13 mouse cellular contexts compared by ENCODE assay signal in the genomic region with DNA sequence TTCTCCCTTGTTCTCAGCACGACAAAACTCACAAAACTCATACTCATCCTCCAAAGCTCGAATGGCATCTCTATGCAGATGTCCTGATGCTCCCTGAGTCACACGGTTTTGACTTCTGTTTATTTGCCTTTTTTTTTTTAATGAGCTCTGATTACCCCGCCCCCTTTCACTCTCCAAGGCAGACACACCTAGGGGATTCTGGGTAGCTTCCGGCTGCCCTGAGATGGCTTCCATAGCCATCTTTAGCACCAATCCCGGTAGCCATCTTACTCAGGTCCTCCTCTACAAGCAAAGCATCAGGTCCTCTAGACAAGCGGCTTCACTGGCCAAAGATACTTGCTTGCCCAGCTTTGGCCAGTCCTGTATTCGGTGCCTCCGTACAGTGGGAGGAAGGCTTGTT. TPM values are rescaled to one million over a fixed set of nuclear protein-coding genes. Genes with fewer than 3 reads are reported as not detected.
A peak's percentile ranks its signal among the peaks of the same experiment; 100 is the strongest.
DNase-seq lines count a peak whose midpoint lies in the region; ATAC-seq and TF ChIP-seq lines count a peak whose summit lies in the region.
"Had no signal": no experiment of that assay in that cellular context is flagged by ENCODE, and none has a peak within 500 bp of the region (broad histone marks: within the 10 kb centered on the region; RNA-seq: fewer than 3 reads in every experiment).

No protein-coding gene starts in this region.

- no peaks in the 10 kb centered on the region for H3K9me3 ChIP-seq in midbrain, embryonic 12.5 days
- no peaks in the 10 kb centered on the region for H3K9me3 ChIP-seq in midbrain, embryonic 11.5 days (ENCODE audit: control insufficient read depth, low read length)
- H3K9me3 ChIP-seq in embryonic facial prominence, embryonic 14.5 days (ENCODE audit: control insufficient read depth, low read length): no peaks in the 10 kb centered on the region
- H3K9me3 ChIP-seq in hindbrain, embryonic 12.5 days (replicated peaks): no peaks in the 10 kb centered on the region
- no peaks in the 10 kb centered on the region for H3K9me3 ChIP-seq in neural tube, embryonic 15.5 days (replicated peaks)
- H3K9me3 ChIP-seq in liver, postnatal 0 days (ENCODE audit: low read length): no peaks in the 10 kb centered on the region
- H3K9me3 ChIP-seq: limb, embryonic 12.5 days had no signal

- no peak for ATAC-seq in midbrain, embryonic 12.5 days (ENCODE audit: low FRiP score, low read depth)
- ATAC-seq in midbrain, embryonic 11.5 days (ENCODE audit: low FRiP score): no peak
- no peak for ATAC-seq in embryonic facial prominence, embryonic 14.5 days (ENCODE audit: low read depth)
- ATAC-seq in hindbrain, embryonic 12.5 days (ENCODE audit: low FRiP score): no peak
- no peak for ATAC-seq in neural tube, embryonic 15.5 days (ENCODE audit: low FRiP score)
- ATAC-seq in liver, postnatal 0 days: no peak
- ATAC-seq: activated CD4-positive, CD25-positive, alpha-beta regulatory T cell, adult 4 months had no signal

- 84% methylated on average over 9 of the region's 9 CpGs for WGBS in midbrain, embryonic 12.5 days
- 85% methylated on average over 9 of the region's 9 CpGs for WGBS in midbrain, embryonic 11.5 days
- 78% methylated on average over 9 of the region's 9 CpGs for WGBS in embryonic facial prominence, embryonic 14.5 days
- WGBS in hindbrain, embryonic 12.5 days: 85% methylated on average over 9 of the region's 9 CpGs
- 79% methylated on average over 9 of the region's 9 CpGs for WGBS in neural tube, embryonic 15.5 days
- WGBS in liver, postnatal 0 days (ENCODE audit: insufficient replicate concordance): 67% methylated on average over 9 of the region's 9 CpGs

- no peak for TF ChIP-seq CTCF in liver, postnatal 0 days (IDR thresholded peaks at IDR 0.05; ENCODE audit: low read depth)

- H3K4me1 ChIP-seq in midbrain, embryonic 12.5 days: peaks cover 68% of the 10 kb centered on the region
- peaks cover 22% of the 10 kb centered on the region for H3K4me1 ChIP-seq in midbrain, embryonic 11.5 days (ENCODE audit: control insufficient read depth, insufficient read depth, low read length)
- H3K4me1 ChIP-seq in embryonic facial prominence, embryonic 14.5 days (ENCODE audit: control insufficient read depth, insufficient read depth, low read length): peaks cover 15% of the 10 kb centered on the region
- H3K4me1 ChIP-seq in hindbrain, embryonic 12.5 days: peaks cover 67% of the 10 kb centered on the region
- peaks cover 61% of the 10 kb centered on the region for H3K4me1 ChIP-seq in neural tube, embryonic 15.5 days
- H3K4me1 ChIP-seq in liver, postnatal 0 days (ENCODE audit: insufficient read depth): 0 out of 2 replicates have a peak, but pooled peaks cover 2% of the 10 kb centered on the region

- H3K27ac ChIP-seq in midbrain, embryonic 12.5 days (replicated peaks): peak overlapping the region; percentile 64
- H3K27ac ChIP-seq in midbrain, embryonic 11.5 days (ENCODE audit: low read depth, low read length): no peak overlapping the region
- H3K27ac ChIP-seq in embryonic facial prominence, embryonic 14.5 days (replicated peaks; ENCODE audit: low read depth, low read length): peak overlapping the region; percentile 72
- H3K27ac ChIP-seq in hindbrain, embryonic 12.5 days: peak overlapping the region; percentile 58
- H3K27ac ChIP-seq in neural tube, embryonic 15.5 days (replicated peaks): peak overlapping the region; percentile 72
- no peak overlapping the region for H3K27ac ChIP-seq in liver, postnatal 0 days (ENCODE audit: low read depth)
- H3K27ac ChIP-seq: macrophage had no signal

- H3K9ac ChIP-seq in midbrain, embryonic 12.5 days (replicated peaks): no peak overlapping the region
- H3K9ac ChIP-seq in midbrain, embryonic 11.5 days (ENCODE audit: low read length): no peak overlapping the region
- no peak overlapping the region for H3K9ac ChIP-seq in embryonic facial prominence, embryonic 14.5 days (ENCODE audit: low read depth, low read length)
- no peak overlapping the region for H3K9ac ChIP-seq in hindbrain, embryonic 12.5 days
- no peak overlapping the region for H3K9ac ChIP-seq in neural tube, embryonic 15.5 days (replicated peaks)
- H3K9ac ChIP-seq in liver, postnatal 0 days (replicated peaks): no peak overlapping the region
- H3K9ac ChIP-seq: limb, embryonic 12.5 days had no signal

- H3K27me3 ChIP-seq in midbrain, embryonic 12.5 days: peaks cover 24% of the 10 kb centered on the region; the same call in 1 of the 2 replicates
- H3K27me3 ChIP-seq in midbrain, embryonic 11.5 days (ENCODE audit: control insufficient read depth, insufficient read depth, low read length): no peaks in the 10 kb centered on the region; the same call in 1 of the 2 replicates
- H3K27me3 ChIP-seq in embryonic facial prominence, embryonic 14.5 days (replicated peaks; ENCODE audit: control insufficient read depth, insufficient read depth, low read length): no peaks in the 10 kb centered on the region
- H3K27me3 ChIP-seq in hindbrain, embryonic 12.5 days: no peaks in the 10 kb centered on the region
- H3K27me3 ChIP-seq in neural tube, embryonic 15.5 days (replicated peaks): no peaks in the 10 kb centered on the region
- H3K27me3 ChIP-seq in liver, postnatal 0 days (ENCODE audit: insufficient read depth, low read length): peaks cover 23% of the 10 kb centered on the region

- no peak for DNase-seq in midbrain, embryonic 11.5 days (ENCODE audit: low spot score, missing footprints)
- no peak for DNase-seq in embryonic facial prominence, embryonic 14.5 days (ENCODE audit: low spot score)
- DNase-seq in liver, postnatal 0 days: no peak
- no peak for DNase-seq in B cell, adult 2 months
- DNase-seq: lung, adult 18-20 months; thymus, postnatal 25 days had no signal

- no peak overlapping the region for H3K4me3 ChIP-seq in midbrain, embryonic 12.5 days
- no peak overlapping the region for H3K4me3 ChIP-seq in midbrain, embryonic 11.5 days (ENCODE audit: low read depth, low read length)
- H3K4me3 ChIP-seq in embryonic facial prominence, embryonic 14.5 days (ENCODE audit: low read depth, low read length): no peak overlapping the region
- no peak overlapping the region for H3K4me3 ChIP-seq in hindbrain, embryonic 12.5 days
- no peak overlapping the region for H3K4me3 ChIP-seq in neural tube, embryonic 15.5 days (replicated peaks)
- H3K4me3 ChIP-seq in liver, postnatal 0 days (ENCODE audit: low read depth, low read length): no peak overlapping the region
- H3K4me3 ChIP-seq: limb, embryonic 12.5 days; myocyte had no signal

- no peak for TF ChIP-seq EP300 in liver, postnatal 0 days (IDR thresholded peaks at IDR 0.05; ENCODE audit: low read depth)

- no peaks in the 10 kb centered on the region for H3K36me3 ChIP-seq in midbrain, embryonic 12.5 days
- no peaks in the 10 kb centered on the region for H3K36me3 ChIP-seq in midbrain, embryonic 11.5 days (ENCODE audit: control insufficient read depth, insufficient read depth, low read length)
- H3K36me3 ChIP-seq in embryonic facial prominence, embryonic 14.5 days (ENCODE audit: control insufficient read depth, insufficient read depth, low read length): no peaks in the 10 kb centered on the region
- H3K36me3 ChIP-seq in hindbrain, embryonic 12.5 days: no peaks in the 10 kb centered on the region
- no peaks in the 10 kb centered on the region for H3K36me3 ChIP-seq in neural tube, embryonic 15.5 days
- no peaks in the 10 kb centered on the region for H3K36me3 ChIP-seq in liver, postnatal 0 days (replicated peaks; ENCODE audit: insufficient read depth, low read length)
- H3K36me3 ChIP-seq: limb, embryonic 12.5 days had no signal

- H3K4me2 ChIP-seq in midbrain, embryonic 12.5 days (replicated peaks): no peak overlapping the region
- no peak overlapping the region for H3K4me2 ChIP-seq in midbrain, embryonic 11.5 days
- H3K4me2 ChIP-seq in embryonic facial prominence, embryonic 14.5 days (ENCODE audit: low read depth, low read length): no peak overlapping the region
- no peak overlapping the region for H3K4me2 ChIP-seq in hindbrain, embryonic 12.5 days (replicated peaks)
- no peak overlapping the region for H3K4me2 ChIP-seq in neural tube, embryonic 15.5 days
- H3K4me2 ChIP-seq in liver, postnatal 0 days (ENCODE audit: low read depth, low read length): no peak overlapping the region
- H3K4me2 ChIP-seq: limb, embryonic 12.5 days had no signal

RNA-seq across cellular contexts. Expression of gene Coro2b, which starts 3.3 kb away (rescaled TPM):
- 28.9 and 34.0 TPM in 2 replicates for polyA plus RNA-seq in midbrain, embryonic 12.5 days (2016; fragmentation: Nextera tagmentation; extraction: Ambion mirVana)
- polyA plus RNA-seq in midbrain, embryonic 11.5 days (2014; fragmentation: Nextera tagmentation; extraction: Ambion mirVana): 15.3 and 15.7 TPM in 2 replicates
- polyA plus RNA-seq in embryonic facial prominence, embryonic 14.5 days (2014; fragmentation: Nextera tagmentation; extraction: Ambion mirVana): 11.1 and 12.3 TPM in 2 replicates
- 34.2 and 36.9 TPM in 2 replicates for polyA plus RNA-seq in hindbrain, embryonic 12.5 days (2016; fragmentation: Nextera tagmentation; extraction: Ambion mirVana)
- polyA plus RNA-seq in neural tube, embryonic 15.5 days (2015; fragmentation: Nextera tagmentation; extraction: Ambion mirVana): 34.3 and 38.2 TPM in 2 replicates
- polyA plus RNA-seq in liver, postnatal 0 days (2015; fragmentation: Nextera tagmentation; extraction: Ambion mirVana): 0.87 and 0.89 TPM in 2 replicates

Comparison
In these comparisons a context has a peak if more than half of its experiments do, and no peak if none do; other contexts are left out.
1. H3K27ac ChIP-seq: peak in midbrain, embryonic 12.5 days (single experiment), embryonic facial prominence, embryonic 14.5 days (single experiment), hindbrain, embryonic 12.5 days (single experiment) and neural tube, embryonic 15.5 days (single experiment); none in midbrain, embryonic 11.5 days (single experiment) and liver, postnatal 0 days (single experiment).